Mouse (Mus musculus) R1 (cell line): ENCODE measurements around the gene Cpne5.

ENCODE experiments used
- DNase-seq: peaks from one replicate; pipeline ENCODE4 v3.0.0-alpha.2; 2018; ENCODE audit warnings: low read depth, low spot score

Gene Cpne5

DNA sequence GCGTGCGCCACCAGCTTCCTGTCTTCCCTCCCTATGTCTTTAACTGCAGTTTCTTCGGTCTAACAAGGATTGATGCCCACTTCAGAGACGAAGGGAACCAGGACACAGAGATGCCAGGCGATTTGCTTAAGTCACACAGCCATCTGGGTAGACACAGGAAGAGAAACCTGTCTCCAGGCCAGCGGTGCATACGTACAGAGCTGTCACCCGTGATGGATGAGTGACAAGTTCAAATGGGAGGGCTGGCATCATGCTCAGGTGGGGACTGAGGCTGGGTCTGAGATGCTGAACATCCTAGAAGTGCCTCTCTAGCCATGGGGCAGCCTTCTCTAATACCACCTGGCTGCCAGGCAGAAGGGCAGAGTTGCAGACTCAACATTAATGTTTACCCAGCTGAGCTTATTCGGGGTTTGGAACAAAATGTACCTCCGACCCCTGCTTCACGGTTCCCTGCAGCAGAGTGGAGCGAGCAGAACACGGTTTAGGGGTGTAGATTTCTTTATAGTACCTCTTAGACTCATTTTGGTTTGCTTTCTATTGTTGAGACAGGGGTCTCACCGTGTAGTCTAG, 67.5 kb downstream of the Cpne5 start:
- no peak for DNase-seq

DNA sequence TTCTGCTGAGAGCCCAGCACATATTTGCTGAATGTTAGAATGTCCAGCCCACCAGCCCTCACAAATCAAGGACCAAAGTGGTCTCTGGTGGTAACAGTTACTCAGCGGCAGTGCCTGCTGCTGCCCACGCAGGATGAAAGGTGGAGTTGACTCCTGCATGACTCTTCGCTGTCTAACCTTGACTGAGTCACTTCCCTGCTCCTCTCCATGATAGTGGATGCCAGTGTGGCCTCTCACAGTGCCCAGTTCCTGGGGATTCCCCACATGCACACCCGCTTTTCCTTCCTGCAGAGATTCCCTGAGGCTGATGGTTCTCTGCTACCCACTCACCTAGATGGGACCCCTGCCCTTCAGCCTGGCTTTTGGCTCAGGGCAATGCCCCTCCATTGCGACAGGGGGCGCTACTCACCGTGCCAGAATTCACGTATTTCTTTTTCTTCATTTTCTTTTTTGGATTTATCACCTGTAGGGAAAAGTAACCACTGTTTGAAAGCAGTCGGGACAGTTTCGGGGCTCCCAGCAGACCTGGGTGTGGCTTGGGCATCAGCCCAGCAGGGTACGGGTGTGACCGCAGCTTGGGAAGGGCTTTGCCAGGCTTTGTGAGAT, 68.9 kb downstream of the Cpne5 start:
- DNase-seq: no peak

DNA sequence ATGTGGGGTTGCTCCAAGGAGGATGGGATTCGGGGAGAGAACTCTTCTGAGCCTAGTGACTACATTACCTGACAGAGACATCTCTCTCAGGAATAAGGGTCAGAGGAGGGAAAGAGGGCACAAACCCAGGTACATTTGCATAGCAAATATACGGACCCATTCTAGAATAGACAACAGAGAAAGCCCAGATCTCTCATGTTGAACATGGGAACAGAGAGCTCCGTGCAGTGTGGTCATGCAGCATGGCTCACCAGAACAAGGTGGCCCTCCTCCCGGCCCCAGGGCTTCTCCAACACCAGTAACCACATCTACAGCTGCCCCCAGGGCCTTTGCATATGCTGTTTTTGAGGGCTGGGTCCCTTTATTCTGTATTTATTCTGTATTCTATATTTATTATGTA, 69.5 kb downstream of the Cpne5 start:
- DNase-seq: no peak

DNA sequence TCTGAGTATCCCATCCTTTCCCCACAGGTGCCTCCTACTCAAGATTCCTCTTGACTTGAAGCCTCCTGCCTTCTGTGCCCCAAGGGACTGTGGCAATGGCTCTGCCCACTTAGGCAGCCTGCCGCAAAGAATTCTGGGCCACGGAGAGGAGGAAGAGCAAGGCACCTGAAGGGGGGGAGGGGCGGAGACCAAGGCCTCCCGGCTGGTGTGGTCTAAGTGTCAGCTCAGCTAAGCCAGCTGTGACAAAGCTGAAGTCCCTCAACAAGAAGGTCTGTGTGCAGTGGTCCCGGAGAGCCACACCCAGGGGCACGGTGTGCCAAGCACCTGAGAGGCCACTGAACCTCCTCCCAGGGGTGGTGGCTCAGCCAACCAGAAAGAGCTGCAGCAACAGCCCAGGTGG, 70.6 kb downstream of the Cpne5 start:
- DNase-seq: no peak

DNA sequence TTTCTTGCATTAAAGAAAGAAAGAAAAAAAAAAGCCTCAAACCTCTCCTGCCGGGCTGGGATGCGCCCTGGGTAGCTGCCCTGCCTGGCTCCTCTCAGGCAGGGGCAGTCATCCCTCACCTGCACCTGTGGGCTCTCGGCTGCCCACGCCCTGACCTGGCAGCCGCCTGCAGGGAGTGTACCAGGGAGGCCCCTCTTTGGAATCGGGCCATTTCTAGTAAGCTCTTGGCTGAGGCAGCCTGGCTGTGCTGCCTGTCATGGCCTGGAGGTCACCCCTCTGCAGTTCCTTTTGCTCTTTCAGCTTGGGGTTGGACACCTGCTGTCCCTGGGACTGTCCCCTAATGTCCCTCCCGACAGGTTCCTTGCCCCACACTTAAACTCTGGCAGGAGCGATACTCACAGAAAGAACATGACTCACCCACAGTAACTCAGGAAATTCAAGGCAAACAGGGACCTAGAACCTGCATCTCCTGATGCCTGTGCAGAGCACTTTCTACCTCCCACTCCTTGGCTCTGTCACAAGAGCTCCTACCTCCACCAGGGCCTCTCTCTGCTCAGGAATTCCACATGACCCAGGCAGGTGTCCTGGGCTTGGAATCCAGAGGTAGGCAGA, 71.9 kb downstream of the Cpne5 start:
- no peak for DNase-seq

DNA sequence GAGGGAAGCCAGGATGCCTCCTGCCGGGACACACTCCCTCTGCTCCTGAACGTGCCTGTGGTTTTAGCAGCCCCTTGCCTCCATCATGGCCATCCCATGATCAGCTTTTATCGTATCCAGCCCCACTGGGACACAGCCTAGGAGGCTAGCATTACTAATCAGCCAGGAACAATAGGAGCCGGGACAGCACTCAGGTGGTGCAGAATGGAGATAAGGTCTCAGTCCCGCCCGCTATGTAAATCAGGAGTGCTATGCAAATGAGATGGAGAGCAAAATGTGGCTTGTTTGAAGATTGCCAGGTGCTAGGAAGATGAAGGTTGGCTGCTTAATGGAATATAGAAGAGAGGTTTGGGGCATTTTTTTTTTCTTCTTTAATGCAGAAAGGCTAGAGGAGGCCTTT, 72.5 kb downstream of the Cpne5 start:
- peak; percentile 76 for DNase-seq

DNA sequence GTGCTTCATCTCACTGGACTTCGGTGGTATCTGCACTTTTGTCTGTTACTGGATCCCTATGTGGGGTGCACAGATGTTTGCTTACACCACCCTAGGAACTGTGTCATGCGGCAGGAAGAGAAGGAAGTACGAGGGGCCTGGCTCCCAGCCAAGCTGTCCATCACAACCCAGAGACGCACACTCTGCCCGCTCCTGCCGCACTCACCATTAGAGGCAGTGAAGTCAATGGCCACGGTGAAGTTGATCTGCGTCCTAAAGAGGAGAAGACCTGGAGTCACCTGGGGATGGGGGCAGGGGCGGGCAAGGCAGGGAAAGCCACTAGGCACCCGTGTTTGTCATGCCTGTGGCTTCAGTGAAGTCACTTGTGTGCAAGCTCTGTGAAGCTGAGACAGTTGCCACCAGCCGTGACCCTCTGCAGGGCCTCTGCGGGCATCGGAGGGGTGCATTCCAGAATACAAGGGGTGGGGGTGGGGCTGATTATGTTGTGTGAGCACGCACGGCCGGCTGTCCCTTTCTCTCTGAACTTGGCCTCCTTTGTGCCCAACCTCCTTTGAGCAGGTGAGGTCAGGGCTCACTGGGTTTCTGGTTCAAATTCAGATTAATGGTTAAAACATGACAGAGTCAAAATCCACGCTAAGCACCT, 73.4 kb downstream of the Cpne5 start:
- no peak for DNase-seq

DNA sequence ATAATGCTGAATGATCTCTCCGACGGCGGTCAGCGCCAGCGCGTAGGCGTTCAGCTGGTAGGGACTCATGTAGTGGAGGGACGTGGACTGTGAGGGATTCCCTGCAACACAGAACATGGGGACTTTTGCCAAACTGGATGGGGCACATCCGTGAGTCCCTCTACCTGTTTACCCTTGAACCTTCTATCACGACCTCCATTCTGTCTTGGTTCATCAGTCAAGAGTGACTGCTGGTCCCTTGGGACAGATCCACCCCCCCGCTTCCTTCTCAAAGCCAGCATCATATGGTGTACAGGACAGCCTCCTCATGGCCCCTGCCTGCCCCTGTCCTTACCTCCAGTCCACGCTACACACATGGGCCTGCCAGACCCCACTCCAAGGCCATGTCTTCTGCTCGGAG, 75.6 kb downstream of the Cpne5 start:
- DNase-seq: no peak

DNA sequence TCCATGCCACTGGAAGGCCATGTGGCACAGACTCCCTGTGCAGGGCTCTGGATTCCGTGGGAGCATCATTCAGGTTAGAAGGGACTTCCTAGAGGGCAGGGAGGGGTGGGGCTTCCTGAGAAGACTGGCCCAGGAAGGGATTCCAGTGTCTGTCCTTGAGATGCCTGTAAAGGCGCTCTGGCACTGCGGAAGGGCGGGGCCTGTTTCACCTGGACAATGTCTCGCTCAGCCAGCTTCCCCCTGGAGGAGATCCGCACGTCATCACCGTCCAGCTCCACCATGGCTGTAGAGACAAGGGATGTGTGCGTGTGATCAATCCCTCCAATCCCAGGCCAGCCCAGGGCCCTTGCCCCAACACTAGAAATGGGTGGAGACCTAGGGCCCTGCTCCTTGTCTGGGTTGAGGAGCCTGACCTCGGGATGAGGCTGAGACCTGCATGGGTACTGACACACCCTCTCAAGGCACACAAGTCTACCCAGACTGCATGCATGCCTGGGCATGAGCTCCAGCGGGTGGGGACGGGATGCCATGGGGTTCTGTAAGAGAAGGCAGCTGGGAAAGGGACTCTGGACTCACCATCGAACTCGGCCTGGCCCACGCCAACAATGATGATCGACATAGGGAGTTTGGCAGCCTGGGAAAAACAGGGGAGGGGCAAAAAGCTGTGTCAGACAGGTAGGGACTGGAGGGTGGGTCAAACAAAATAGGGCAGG, 78.1 kb downstream of the Cpne5 start:
- peak; percentile 96 for DNase-seq

DNA sequence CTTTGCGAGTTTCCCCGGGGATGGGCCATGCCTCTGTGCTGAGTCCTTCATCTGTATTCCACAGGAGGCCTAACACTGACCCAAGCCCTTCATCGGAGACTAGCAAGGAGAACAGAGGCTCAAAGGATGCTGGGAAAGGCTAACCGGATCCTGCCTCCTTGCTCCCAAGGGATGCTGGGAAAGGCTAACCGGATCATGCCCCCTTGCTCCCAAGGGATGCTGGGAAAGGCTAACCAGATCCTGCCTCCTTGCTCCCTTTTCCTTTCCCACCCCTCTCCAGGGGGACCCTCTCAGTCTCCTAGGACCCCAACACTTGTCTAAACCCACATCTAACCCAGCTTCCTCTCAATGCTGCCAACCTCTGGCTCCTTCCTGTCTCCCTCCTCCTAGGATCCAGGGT, 78.6 kb downstream of the Cpne5 start:
- DNase-seq: peak; percentile 68

DNA sequence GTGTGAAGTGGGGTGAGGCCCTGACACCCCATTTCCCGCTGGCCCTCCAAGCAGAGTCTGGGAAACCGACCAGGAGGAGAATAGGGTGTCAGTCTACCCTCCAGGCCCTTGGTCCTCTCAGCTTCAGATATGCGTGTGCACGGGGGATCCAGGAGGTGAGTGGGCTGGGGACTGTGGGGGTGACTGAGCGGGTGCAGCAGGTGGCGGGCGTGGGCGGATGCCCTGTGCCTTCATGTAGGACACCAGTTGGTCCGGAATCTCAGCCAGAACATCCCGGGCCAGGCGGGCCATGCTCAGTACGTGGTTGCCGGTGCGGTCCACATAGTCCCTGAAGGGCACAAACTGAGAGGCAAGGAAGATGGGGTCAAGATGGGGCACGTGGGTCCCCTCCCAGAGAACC, 79.1 kb downstream of the Cpne5 start:
- DNase-seq: no peak

DNA sequence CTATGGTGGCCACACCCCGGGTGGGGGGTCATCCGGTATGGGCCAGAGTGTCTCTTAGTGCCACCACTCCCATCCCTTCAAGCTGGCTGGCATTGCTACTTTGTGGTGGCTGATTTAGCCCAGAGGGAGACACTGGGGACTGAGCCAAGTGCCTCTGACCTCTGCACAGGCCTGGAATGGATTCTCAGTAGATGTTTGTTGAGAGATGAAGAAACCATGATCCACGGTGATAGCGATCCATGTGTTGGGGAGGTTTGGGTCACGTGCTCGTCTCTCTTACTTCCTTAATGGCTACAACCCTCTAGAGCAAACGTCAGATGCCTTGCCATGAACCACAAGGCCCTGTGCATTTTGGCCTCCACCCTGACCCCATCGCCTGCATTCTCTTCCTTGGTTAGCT, 81.1 kb downstream of the Cpne5 start:
- no peak for DNase-seq

DNA sequence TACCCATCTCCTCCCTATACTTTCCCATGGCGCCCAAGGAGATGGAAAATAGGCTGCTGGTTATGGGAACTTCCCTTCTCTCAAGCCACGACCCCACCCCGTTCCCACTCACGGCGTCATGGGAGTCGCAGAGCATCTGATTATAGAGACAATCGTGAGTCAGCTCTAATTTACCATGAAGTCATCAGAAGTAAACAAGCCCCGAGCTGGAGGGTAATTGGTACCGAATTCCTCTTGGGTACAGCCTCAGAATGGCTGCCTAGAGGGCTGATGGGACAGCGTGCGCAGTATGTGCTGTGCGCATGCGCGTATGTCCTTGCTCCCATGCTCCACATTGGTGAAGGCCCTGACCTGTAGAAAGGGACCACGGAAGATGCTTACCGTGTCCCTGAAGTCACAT, 81.6 kb downstream of the Cpne5 start:
- DNase-seq: peak; percentile 92

DNA sequence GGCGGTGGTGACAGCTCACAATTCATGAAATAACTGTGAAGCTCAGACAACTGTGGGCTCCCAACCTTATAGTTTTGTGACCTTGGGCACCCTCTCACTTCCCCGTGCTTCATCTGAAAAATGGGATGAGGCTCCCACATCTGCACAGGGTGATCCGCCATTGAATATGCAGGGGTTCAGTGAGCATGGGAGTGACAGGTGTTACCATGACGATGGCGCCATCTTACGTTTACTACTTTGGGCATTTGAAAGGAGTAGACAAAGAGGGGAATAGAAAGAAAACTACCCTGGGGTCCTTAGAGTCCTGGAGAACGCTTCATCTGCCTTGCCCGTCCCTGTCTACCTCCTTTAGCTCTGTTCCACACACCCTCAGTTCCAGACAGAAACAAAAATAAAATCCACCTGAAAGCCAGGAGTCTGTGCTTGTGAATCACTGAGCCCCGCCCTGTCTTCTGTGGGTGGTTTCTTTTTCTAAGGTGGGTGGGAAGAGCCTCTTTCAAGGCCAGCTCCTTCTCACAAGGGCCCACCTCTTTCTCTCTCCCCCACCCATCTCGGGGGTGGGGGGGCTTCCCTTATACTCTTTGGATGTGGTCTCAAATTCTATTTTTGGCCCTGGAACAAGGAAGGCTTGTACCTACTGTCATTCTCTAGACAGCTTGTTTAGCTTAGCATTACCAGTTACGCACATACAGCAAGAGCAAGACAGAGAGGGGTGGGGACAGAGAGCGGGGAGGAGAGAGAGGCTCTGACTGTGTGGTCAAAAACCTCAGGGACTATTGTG, 82.4 kb downstream of the Cpne5 start:
- DNase-seq: peak; percentile 85

DNA sequence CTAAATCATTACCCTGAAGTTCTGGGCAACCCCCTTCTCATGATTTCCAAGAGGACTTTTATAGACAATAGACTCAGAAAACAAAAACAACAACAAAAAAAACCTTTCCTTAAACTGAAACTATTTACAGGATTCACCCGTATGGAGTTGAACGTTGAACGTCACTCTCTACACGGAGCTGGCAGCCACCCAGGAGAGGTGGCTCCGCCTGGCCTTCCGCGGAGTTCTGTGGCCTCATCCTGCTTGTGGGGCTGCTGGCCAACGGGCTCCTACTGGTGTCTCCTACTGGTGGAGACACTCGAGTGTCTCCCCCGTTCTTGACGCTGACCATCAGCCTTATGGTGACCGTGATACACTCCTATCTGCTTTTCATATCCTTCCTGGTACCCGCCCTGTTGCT, 83.7 kb downstream of the Cpne5 start:
- no peak for DNase-seq

DNA sequence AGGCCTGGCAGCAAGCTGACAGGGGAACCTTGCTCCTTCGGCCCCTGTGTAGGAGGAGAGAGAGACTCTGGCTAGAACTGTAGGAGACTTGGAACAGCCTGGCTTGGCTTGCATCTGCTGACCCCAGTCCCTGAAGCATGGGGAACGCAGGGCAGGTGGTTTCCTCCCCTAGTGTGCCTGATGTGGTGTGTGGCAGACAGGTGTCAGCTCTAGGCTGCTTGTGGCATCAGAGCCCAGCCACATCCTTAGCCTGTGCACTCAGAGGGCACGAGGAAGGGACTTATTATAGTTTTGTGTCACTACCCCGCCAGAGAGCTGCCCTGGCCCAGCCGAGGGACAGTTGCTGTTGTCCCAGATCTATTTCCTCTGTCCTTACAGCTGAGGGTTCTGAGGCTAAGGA, 85.4 kb downstream of the Cpne5 start:
- no peak for DNase-seq

DNA sequence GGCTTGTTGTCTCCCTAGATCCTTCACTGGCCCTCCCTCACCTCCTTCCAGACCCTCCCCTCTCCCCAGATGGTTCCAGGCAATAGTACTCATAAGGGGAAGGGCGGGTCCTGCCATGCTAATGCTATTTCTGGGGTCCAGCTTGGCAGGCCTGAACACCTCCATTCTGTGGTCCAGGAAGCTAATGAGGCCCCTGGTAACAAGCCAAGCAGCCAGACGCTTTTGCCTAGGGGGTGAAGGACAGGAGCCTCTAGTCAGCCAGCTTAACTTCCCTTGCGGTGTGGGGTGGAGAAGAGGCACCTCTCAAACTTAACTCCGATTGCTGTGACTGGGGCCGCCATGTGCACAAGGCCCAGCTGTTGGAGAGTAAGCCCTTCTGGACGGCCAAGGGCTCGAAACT, 88.2 kb downstream of the Cpne5 start:
- no peak for DNase-seq

DNA sequence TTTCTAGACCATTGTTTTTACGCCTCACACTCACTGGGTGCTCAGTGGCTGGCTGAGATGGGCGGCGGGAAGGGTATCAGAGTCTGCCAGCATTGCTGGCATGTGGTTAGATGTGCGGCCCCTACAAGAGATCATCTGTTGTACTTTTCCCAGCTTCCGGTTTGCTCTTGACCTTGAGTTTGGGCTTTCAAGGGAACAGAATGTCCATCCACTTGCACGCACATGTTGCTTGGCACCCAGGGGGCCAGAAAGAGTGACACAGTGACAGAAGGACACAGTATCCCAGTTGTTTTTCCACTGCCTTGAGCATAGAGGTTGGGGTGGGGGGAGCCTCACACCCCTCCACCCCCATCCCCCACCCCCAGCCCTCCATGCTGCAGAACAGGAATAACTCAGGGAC, 90.2 kb downstream of the Cpne5 start:
- no peak for DNase-seq

DNA sequence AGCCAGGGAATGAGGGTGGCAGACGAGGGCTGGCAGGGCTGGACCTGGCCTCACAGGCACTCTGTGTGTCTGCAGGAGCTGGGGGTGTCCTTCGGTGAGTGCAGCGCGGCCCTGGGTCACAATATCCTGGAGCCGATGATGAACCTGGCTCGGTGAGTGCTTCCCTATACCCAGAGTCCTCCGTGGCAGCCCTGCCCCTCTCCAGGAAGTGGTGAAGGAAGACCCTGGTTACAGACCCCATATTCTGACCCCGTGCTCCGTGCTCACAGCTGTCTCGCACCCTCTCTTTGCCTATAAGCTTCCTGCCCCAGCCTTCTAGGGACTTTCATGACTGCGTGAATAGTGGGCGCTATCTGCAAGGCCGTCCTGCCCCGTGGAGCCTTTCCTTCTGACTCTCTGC, 90.7 kb downstream of the Cpne5 start:
- DNase-seq: no peak

DNA sequence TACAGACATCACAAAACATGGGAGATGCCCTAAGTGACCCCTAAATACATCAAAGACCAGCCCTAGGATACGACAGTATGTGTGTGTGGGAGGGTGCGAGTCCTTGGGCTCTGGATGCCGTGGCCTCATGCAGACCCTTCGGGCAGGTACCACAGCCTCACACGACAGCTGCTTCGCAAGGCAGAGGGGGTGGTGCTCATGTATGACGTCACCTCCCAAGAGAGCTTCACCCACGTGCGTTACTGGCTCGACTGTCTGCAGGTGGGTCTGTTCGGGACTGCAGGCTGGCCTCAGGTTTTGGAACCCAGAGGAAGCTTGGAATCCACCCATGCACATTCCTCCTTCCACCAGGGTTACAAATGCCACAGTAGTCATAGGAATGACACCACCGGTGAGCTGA, 92.9 kb downstream of the Cpne5 start:
- no peak for DNase-seq

DNA sequence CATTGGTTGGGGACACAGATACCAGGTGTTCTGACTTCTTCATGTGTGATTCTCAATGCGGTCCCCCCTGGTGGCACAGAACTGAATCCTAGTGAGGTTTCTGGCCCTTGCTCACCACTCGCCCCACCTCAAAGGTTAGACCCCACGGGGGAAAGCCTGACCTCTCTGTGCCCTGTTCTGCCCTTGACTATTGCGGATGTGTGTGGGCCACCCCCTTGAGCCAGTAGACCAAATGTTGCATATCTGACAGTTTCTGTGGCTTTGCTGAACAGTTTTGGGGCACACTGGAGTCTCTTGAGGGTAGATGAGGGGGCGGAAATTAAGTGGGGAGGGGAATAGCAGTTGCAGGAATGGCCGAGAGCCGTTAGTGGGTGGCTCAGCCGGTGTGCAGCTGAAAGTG, 94.7 kb downstream of the Cpne5 start:
- DNase-seq: no peak

DNA sequence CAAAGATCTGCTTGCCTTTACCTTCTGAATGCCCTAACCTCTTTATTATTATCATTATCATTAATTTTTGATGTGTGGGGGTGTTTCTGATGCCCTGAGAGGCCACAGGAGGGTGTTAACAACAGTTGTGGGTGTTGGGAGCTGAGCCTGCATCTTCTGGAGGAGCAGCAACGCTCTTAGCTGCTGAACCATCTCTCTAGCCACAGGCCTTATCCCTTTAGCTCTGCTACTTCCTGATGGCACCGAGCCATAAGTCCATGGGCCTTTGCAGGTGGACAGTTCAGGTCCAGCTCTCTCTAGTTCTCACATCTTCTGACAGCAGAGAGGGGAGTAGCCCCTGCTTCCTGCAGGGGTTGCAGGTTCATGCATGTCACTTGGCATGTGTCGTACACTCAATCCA, 96.4 kb downstream of the Cpne5 start:
- DNase-seq: no peak
